8 mouse cellular contexts compared by ENCODE assay signal in genomic region chr15:91049496-91050441, GRCm38 (mm10). TPM values are rescaled to one million over a fixed set of nuclear protein-coding genes. Genes with fewer than 3 reads are reported as not detected.
DNase-seq lines count a peak whose midpoint lies in the region; ATAC-seq and TF ChIP-seq lines count a peak whose summit lies in the region.

TSS of gene Kif21a (minus strand) at chr15:91049948.

- WGBS in intestine, embryonic 16.5 days = 1% methylated on average over 71 of the region's 89 CpGs

- peak within 1 kb of the TSS; percentile 86 for H3K9ac ChIP-seq in intestine, embryonic 16.5 days (ENCODE audit: low read depth, low read length)

- peak within 1 kb of the TSS; percentile 96 for H3K4me3 ChIP-seq in bone marrow macrophage, adult 2 months (ENCODE audit: insufficient read depth, low read length)
- H3K4me3 ChIP-seq in intestine, embryonic 16.5 days (ENCODE audit: low read length) = peak within 1 kb of the TSS; percentile 88

- H3K27me3 ChIP-seq in intestine, embryonic 16.5 days (replicated peaks; ENCODE audit: control insufficient read depth, insufficient read depth, low read length) = no peaks in the 10 kb centered on the region

- intact Hi-C loops in left cerebral cortex, postnatal 10 days (cut with DNase I) = loop anchor here (5.0 to 10.0 kb wide), 2 partner anchors 52 to 105 kb away; no protein-coding TSS in a partner anchor

- TF ChIP-seq CTCF in bone marrow macrophage, adult 2 months (IDR thresholded peaks at IDR 0.05; ENCODE audit: low read depth, low read length) = no peak

- no peaks in the 10 kb centered on the region for H3K36me3 ChIP-seq in intestine, embryonic 16.5 days (ENCODE audit: control insufficient read depth, insufficient read depth, low read length)

- TF ChIP-seq POLR2A in bone marrow macrophage, adult 2 months (IDR thresholded peaks at IDR 0.05; ENCODE audit: borderline replicate concordance, low read depth, low read length) = no peak

- H3K4me1 ChIP-seq in bone marrow macrophage, adult 2 months (ENCODE audit: control insufficient read depth, insufficient read depth, low read length) = peaks cover 2% of the 10 kb centered on the region; the same call in 1 of the 2 replicates
- 0 out of 2 replicates have a peak, but pooled peaks cover 5% of the 10 kb centered on the region for H3K4me1 ChIP-seq in intestine, embryonic 16.5 days (ENCODE audit: control insufficient read depth, insufficient read depth, low read length)

- H3K4me2 ChIP-seq in intestine, embryonic 16.5 days (ENCODE audit: low read depth, low read length) = peak within 1 kb of the TSS; percentile 98

- DNase-seq in embryo, embryonic 11 days = peak; percentile 86
- peak; percentile 49 to 60 for DNase-seq in gastrocnemius, postnatal 4 days (ENCODE audit: low spot score in 2 of 2)
- peak; percentile 56 to 81 for DNase-seq in left cerebral cortex, postnatal 10 days (ENCODE audit: extremely low spot score in 1 of 2, low spot score in 2 of 2)
- peak; percentile 81 to 84 for DNase-seq in right cerebral cortex, postnatal 10 days (ENCODE audit: low spot score in 2 of 2)

- ATAC-seq in intestine, embryonic 16.5 days = peak; percentile 96
- peak; percentile 38; the same call in 1 of the 2 replicates for ATAC-seq in megakaryocyte, adult 5-6 weeks (ENCODE audit: poor library complexity, severe bottlenecking)
- no peak for ATAC-seq in monocyte, adult 5-6 weeks (replicated peaks; ENCODE audit: insufficient number of reproducible peaks, low FRiP score, low TSS enrichment, poor library complexity, severe bottlenecking)

- H3K9me3 ChIP-seq in intestine, embryonic 16.5 days (ENCODE audit: control insufficient read depth, low read length) = no peaks in the 10 kb centered on the region

- no peak within 1 kb of the TSS for H3K27ac ChIP-seq in bone marrow macrophage, adult 2 months (ENCODE audit: insufficient read depth, low read depth, low read length)
- H3K27ac ChIP-seq in intestine, embryonic 16.5 days (ENCODE audit: low read length) = peak within 1 kb of the TSS; percentile 82

RNA-seq across cellular contexts. Expression of gene Kif21a, which starts in this region (rescaled TPM):
- 0.41 TPM in 1 of 2 replicates, not detected in the other for polyA plus RNA-seq in bone marrow macrophage, adult 2 months (2012; ENCODE audit: insufficient read depth, insufficient read length, missing spikeins)
- total RNA-seq in gastrocnemius, postnatal 4 days (2021) = 1 to 10 TPM; 5.9 to 6.3 TPM
- 10.6 and 11.2 TPM in 2 replicates for polyA plus RNA-seq in intestine, embryonic 16.5 days (2015; fragmentation: Nextera tagmentation; extraction: Ambion mirVana)
- total RNA-seq in left cerebral cortex, postnatal 10 days (2021) = 10 to 100 TPM; 67.8 to 68.5 TPM
- not detected in 2 replicates for total RNA-seq in megakaryocyte, adult 5-6 weeks (2015)
- not detected in 2 replicates for total RNA-seq in megakaryocyte, adult 5-6 weeks (2017)
- total RNA-seq in monocyte, adult 5-6 weeks (2017) = not detected in 3 replicates

Comparison
In these comparisons a context has a peak if more than half of its experiments do, and no peak if none do; other contexts are left out.
1. RNA of gene Kif21a (total RNA-seq): 67.8 to 68.5 TPM in left cerebral cortex, postnatal 10 days; 5.9 to 6.3 TPM in gastrocnemius, postnatal 4 days, not detected in megakaryocyte, adult 5-6 weeks and not detected in monocyte, adult 5-6 weeks; every median in the first group is over 4 times any median in the second.
2. Peak in ATAC-seq in megakaryocyte, adult 5-6 weeks; RNA of the gene not detected or under 1 TPM.
3. Peak in every context shown above with its lines, with median percentiles within 50 percentile points of each other: DNase-seq.